10 mouse cellular contexts compared by ENCODE assay signal in the genomic region with DNA sequence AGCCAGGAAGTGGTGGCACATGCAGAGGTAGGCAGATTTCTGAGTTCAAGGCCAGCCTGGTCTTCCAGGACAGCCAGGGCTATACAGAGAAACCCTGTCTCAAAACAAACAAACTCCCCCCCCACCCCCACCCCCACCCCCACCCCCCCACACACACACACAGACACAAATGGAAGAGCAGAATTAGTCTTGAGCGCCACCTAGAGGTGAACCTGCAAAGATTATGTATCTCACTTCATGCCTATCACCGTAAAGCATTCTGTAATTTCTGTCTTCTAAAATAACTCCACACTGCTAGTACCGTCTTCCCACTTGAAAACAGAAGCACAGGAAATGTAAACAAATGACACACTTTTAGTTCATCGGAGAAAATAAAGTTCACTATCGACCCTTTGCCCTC. TPM values are rescaled to one million over a fixed set of nuclear protein-coding genes. Genes with fewer than 3 reads are reported as not detected.
A peak's percentile ranks its signal among the peaks of the same experiment; 100 is the strongest.
DNase-seq lines count a peak whose midpoint lies in the region; ATAC-seq lines count a peak whose summit lies in the region.
"Had no signal": no experiment of that assay in that cellular context is flagged by ENCODE, and none has a peak within 500 bp of the region (broad histone marks: within the 10 kb centered on the region; RNA-seq: fewer than 3 reads in every experiment).

No protein-coding gene starts in this region.

- H3K4me3 ChIP-seq in hindbrain, embryonic 10.5 days, result no peak overlapping the region
- H3K4me3 ChIP-seq in hindbrain, embryonic 12.5 days, result no peak overlapping the region
- H3K4me3 ChIP-seq in hindbrain, embryonic 16.5 days (ENCODE audit: low read length), result no peak overlapping the region
- H3K4me3 ChIP-seq: erythroblast, embryonic 14.5 days had no signal

- H3K27me3 ChIP-seq in hindbrain, embryonic 10.5 days (ENCODE audit: insufficient read depth, poor library complexity, severe bottlenecking), result no peaks in the 10 kb centered on the region
- no peaks in the 10 kb centered on the region for H3K27me3 ChIP-seq in hindbrain, embryonic 12.5 days
- H3K27me3 ChIP-seq in hindbrain, embryonic 16.5 days (replicated peaks; ENCODE audit: control insufficient read depth, insufficient read depth, low read length), result no peaks in the 10 kb centered on the region

- H3K27ac ChIP-seq in hindbrain, embryonic 10.5 days, result no peak overlapping the region
- H3K27ac ChIP-seq in hindbrain, embryonic 12.5 days, result no peak overlapping the region
- H3K27ac ChIP-seq in hindbrain, embryonic 16.5 days (ENCODE audit: low read depth, low read length), result no peak overlapping the region
- H3K27ac ChIP-seq: macrophage had no signal

- no peak for ATAC-seq in hindbrain, embryonic 12.5 days (ENCODE audit: low FRiP score)
- peak; percentile 45; the same call in 1 of the 2 replicates for ATAC-seq in hindbrain, embryonic 16.5 days

- H3K4me2 ChIP-seq in hindbrain, embryonic 12.5 days (replicated peaks), result no peak overlapping the region
- H3K4me2 ChIP-seq in hindbrain, embryonic 16.5 days (ENCODE audit: low read length), result no peak overlapping the region

- H3K9ac ChIP-seq in hindbrain, embryonic 12.5 days, result no peak overlapping the region
- H3K9ac ChIP-seq in hindbrain, embryonic 16.5 days (ENCODE audit: low read depth, low read length), result no peak overlapping the region

- WGBS in hindbrain, embryonic 10.5 days, result 63% methylated on average over 5 of the region's 5 CpGs
- WGBS in hindbrain, embryonic 12.5 days, result 68% methylated on average over 5 of the region's 5 CpGs
- WGBS in hindbrain, embryonic 16.5 days, result 55% methylated on average over 5 of the region's 5 CpGs

- H3K36me3 ChIP-seq in hindbrain, embryonic 10.5 days, result peaks cover 32% of the 10 kb centered on the region
- peaks cover 42% of the 10 kb centered on the region for H3K36me3 ChIP-seq in hindbrain, embryonic 12.5 days
- peaks cover 8% of the 10 kb centered on the region for H3K36me3 ChIP-seq in hindbrain, embryonic 16.5 days (ENCODE audit: control insufficient read depth, insufficient read depth, low read length)

- H3K4me1 ChIP-seq in hindbrain, embryonic 10.5 days (replicated peaks), result no peaks in the 10 kb centered on the region
- H3K4me1 ChIP-seq in hindbrain, embryonic 12.5 days, result no peaks in the 10 kb centered on the region
- H3K4me1 ChIP-seq in hindbrain, embryonic 16.5 days (ENCODE audit: control insufficient read depth, insufficient read depth, low read depth, low read length), result no peaks in the 10 kb centered on the region

- peak; percentile 18 for DNase-seq in hindbrain, embryonic 10.5 days (ENCODE audit: low spot score)
- DNase-seq in urinary bladder, postnatal 14 days (ENCODE audit: low spot score), result peak; percentile 41
- DNase-seq in urinary bladder, postnatal 36 days (ENCODE audit: low spot score in 2 of 2), result no peak
- DNase-seq in cerebellum, adult 9-10 months, result peak; percentile 18
- DNase-seq in telencephalon, adult 2 months (ENCODE audit: low read depth, low spot score), result peak; percentile 31
- no peak for DNase-seq in gastrocnemius, adult 8-10 months (ENCODE audit: low spot score in 2 of 2)

- H3K9me3 ChIP-seq in hindbrain, embryonic 10.5 days, result no peaks in the 10 kb centered on the region
- H3K9me3 ChIP-seq in hindbrain, embryonic 12.5 days (replicated peaks), result no peaks in the 10 kb centered on the region
- H3K9me3 ChIP-seq in hindbrain, embryonic 16.5 days (ENCODE audit: control insufficient read depth, low read length), result no peaks in the 10 kb centered on the region

RNA-seq across cellular contexts. Expression of gene Wdr19, which starts 43.2 kb away (rescaled TPM):
- 12.4 and 12.9 TPM in 2 replicates for polyA plus RNA-seq in hindbrain, embryonic 10.5 days (2016; fragmentation: Nextera tagmentation; extraction: Ambion mirVana)
- polyA plus RNA-seq in hindbrain, embryonic 12.5 days (2016; fragmentation: Nextera tagmentation; extraction: Ambion mirVana), result 16.4 and 18.7 TPM in 2 replicates
- 11.2 and 12.3 TPM in 2 replicates for polyA plus RNA-seq in hindbrain, embryonic 16.5 days (2015; fragmentation: Nextera tagmentation; extraction: Ambion mirVana)
- 1 to 10 TPM in 3 of 4 experiments, under 1 TPM in 1; 0.56 to 1.4 (median 1.1) TPM for total RNA-seq in gastrocnemius, adult 8-10 months (2022)
- polyA plus RNA-seq: erythroblast, embryonic 14.5 days had no signal

Comparison
In these comparisons a context has a peak if more than half of its experiments do, and no peak if none do; other contexts are left out.
1. DNase-seq: peak in hindbrain, embryonic 10.5 days (single experiment), urinary bladder, postnatal 14 days (single experiment), cerebellum, adult 9-10 months (single experiment) and telencephalon, adult 2 months (single experiment); none in urinary bladder, postnatal 36 days (0 of 2) and gastrocnemius, adult 8-10 months (0 of 2).